ENCODE assay signal across 16 mouse cellular contexts in genomic region chr5:20606497-20606896, GRCm38 (mm10).
"Had no signal": no experiment of that assay in that cellular context is flagged by ENCODE, and none has a peak within 500 bp of the region (broad histone marks: within the 10 kb centered on the region; RNA-seq: fewer than 3 reads in every experiment).

No protein-coding gene starts in this region.

- H3K9ac ChIP-seq: neural tube, embryonic 13.5 days; neural tube, embryonic 15.5 days; stomach, embryonic 15.5 days had no signal

- H3K27ac ChIP-seq: neural tube, embryonic 13.5 days; neural tube, embryonic 15.5 days; stomach, embryonic 15.5 days; stomach, postnatal 0 days had no signal

- DNase-seq: retina, postnatal 1 day; right cerebral cortex, adult 18-20 months; right cerebral cortex, postnatal 14 days; right cerebral cortex, postnatal 25 days; right cerebral cortex, postnatal 4 days; spleen, adult 18-20 months; thymus, adult 18-20 months; thymus, adult 2 months; thymus, postnatal 14 days; thymus, postnatal 25 days; thymus, postnatal 36 days; thymus, postnatal 4 days had no signal

- H3K4me1 ChIP-seq: neural tube, embryonic 15.5 days; stomach, embryonic 15.5 days had no signal

- H3K4me3 ChIP-seq: neural tube, embryonic 13.5 days; neural tube, embryonic 15.5 days; stomach, embryonic 15.5 days had no signal

- H3K27me3 ChIP-seq: neural tube, embryonic 13.5 days; neural tube, embryonic 15.5 days; stomach, embryonic 15.5 days had no signal

- H3K9me3 ChIP-seq: neural tube, embryonic 13.5 days; neural tube, embryonic 15.5 days; stomach, embryonic 15.5 days had no signal

- H3K36me3 ChIP-seq: stomach, embryonic 15.5 days had no signal

- H3K4me2 ChIP-seq: neural tube, embryonic 13.5 days; neural tube, embryonic 15.5 days; stomach, embryonic 15.5 days had no signal
